Mouse (Mus musculus) MEL (cell line): ENCODE measurements around the gene Ubtf. TPM values are rescaled to one million over a fixed set of nuclear protein-coding genes. Genes with fewer than 3 reads are reported as not detected.

Source experiments
- DNase-seq: peaks from one replicate; pipeline ENCODE4 v3.0.0; 2011; ENCODE audit warnings: low read depth, low spot score
- H3K27ac ChIP-seq: 2 replicates; pipeline ENCODE4 v1.5.1; 2012; ENCODE audit warnings: low read depth, mild to moderate bottlenecking, control low read depth, low read length, moderate library complexity; ENCODE audit not compliant: control insufficient read depth
- H3K27me3 ChIP-seq, 2 experiments: fragments of 150-350 bp in 1 of 2; sonication (generic) in 1 of 2; 2 replicates each; pipeline ENCODE4 v1.6.1; 2012; ENCODE audit warnings: low read length in 2 of 2, mild to moderate bottlenecking in 2 of 2, improper control_type of control experiment in 1 of 2, moderate library complexity in 1 of 2; ENCODE audit not compliant: insufficient read depth in 2 of 2, control insufficient read depth in 1 of 2
- H3K36me3 ChIP-seq, 2 experiments: 2 replicates each; pipeline ENCODE4 v1.6.1; 2012 to 2014; ENCODE audit warnings: low read length in 2 of 2, improper control_type of control experiment in 1 of 2, inconsistent platforms in 1 of 2, mild to moderate bottlenecking in 1 of 2; ENCODE audit not compliant: insufficient read depth in 2 of 2, control insufficient read depth in 1 of 2
- H3K4me1 ChIP-seq, 2 experiments: fragments of 150-350 bp in 1 of 2; sonication (generic) in 1 of 2; 2 replicates each; pipeline ENCODE4 v1.6.1; 2012; ENCODE audit warnings: low read length in 2 of 2, improper control_type of control experiment in 1 of 2, mild to moderate bottlenecking in 1 of 2; ENCODE audit not compliant: insufficient read depth in 2 of 2, control insufficient read depth in 1 of 2
- H3K4me3 ChIP-seq, 2 experiments: fragments of 150-350 bp in 1 of 2; sonication (generic) in 1 of 2; 2 replicates each; pipeline ENCODE4 v1.5.1; 2012; ENCODE audit warnings: low read depth in 2 of 2, low read length in 2 of 2, mild to moderate bottlenecking in 2 of 2, moderate library complexity in 2 of 2, control low read depth in 1 of 2, improper control_type of control experiment in 1 of 2; ENCODE audit not compliant: control insufficient read depth in 1 of 2, insufficient read depth in 1 of 2
- H3K79me2 ChIP-seq: 2 replicates; pipeline ENCODE4 v1.6.1; 2012; ENCODE audit warnings: mild to moderate bottlenecking, low read length, moderate library complexity; ENCODE audit not compliant: control insufficient read depth, poor library complexity, insufficient read depth
- H3K9ac ChIP-seq: 2 replicates; pipeline ENCODE4 v1.6.1; 2012; ENCODE audit warnings: low read depth, mild to moderate bottlenecking, control low read depth, low read length, moderate library complexity; ENCODE audit not compliant: control insufficient read depth, poor library complexity, severe bottlenecking
- H3K9me3 ChIP-seq: fragments of 150-350 bp; sonication (generic); replicated peaks from 2 replicates; pipeline ENCODE4 v1.6.1; 2012; ENCODE audit warnings: mild to moderate bottlenecking, low read length, improper control_type of control experiment, moderate library complexity; ENCODE audit not compliant: insufficient read depth
- BHLHE40 ChIP-seq: IDR thresholded peaks from 2 replicates; pipeline ENCODE4 v1.6.1; 2012; ENCODE audit warnings: low read depth, mild to moderate bottlenecking, inconsistent platforms, low read length, improper control_type of control experiment, borderline replicate concordance
- CHD1 ChIP-seq: IDR thresholded peaks from 2 replicates; pipeline ENCODE4 v1.6.1; 2012; ENCODE audit warnings: low read depth, mild to moderate bottlenecking, inconsistent platforms, low read length, improper control_type of control experiment
- CHD2 ChIP-seq: IDR thresholded peaks from 2 replicates; pipeline ENCODE4 v1.6.1; 2011; ENCODE audit warnings: low read length, improper control_type of control experiment
- E2F4 ChIP-seq: IDR thresholded peaks from 2 replicates; pipeline ENCODE4 v1.6.1; 2011; ENCODE audit warnings: low read depth, low read length, improper control_type of control experiment, borderline replicate concordance
- GABPA ChIP-seq: IDR thresholded peaks from 2 replicates; pipeline ENCODE4 v1.6.1; 2012; ENCODE audit warnings: low read depth, mild to moderate bottlenecking, inconsistent platforms, low read length, improper control_type of control experiment, moderate library complexity
- GATA1 ChIP-seq: IDR thresholded peaks from 2 replicates; pipeline ENCODE4 v1.6.1; 2011; ENCODE audit warnings: low read depth, low read length, improper control_type of control experiment
- HCFC1 ChIP-seq: IDR thresholded peaks from 2 replicates; pipeline ENCODE4 v1.6.1; 2012; ENCODE audit warnings: low read depth, mild to moderate bottlenecking, inconsistent platforms, low read length, improper control_type of control experiment, moderate library complexity
- MAFK ChIP-seq: IDR thresholded peaks from 2 replicates; pipeline ENCODE4 v1.6.1; 2011; ENCODE audit warnings: low read depth, mild to moderate bottlenecking, low read length, improper control_type of control experiment, borderline replicate concordance
- MAX ChIP-seq: IDR thresholded peaks from 2 replicates; pipeline ENCODE4 v1.6.1; 2011; ENCODE audit warnings: low read length, improper control_type of control experiment
- MAZ ChIP-seq: IDR thresholded peaks from 2 replicates; pipeline ENCODE4 v1.6.1; 2012; ENCODE audit warnings: low read depth, mild to moderate bottlenecking, inconsistent platforms, low read length, improper control_type of control experiment
- MEF2A ChIP-seq: IDR thresholded peaks from 2 replicates; pipeline ENCODE4 v1.6.1; 2014; ENCODE audit warnings: low read depth, mild to moderate bottlenecking, inconsistent platforms, low read length, improper control_type of control experiment; ENCODE audit not compliant: poor library complexity, insufficient replicate concordance, severe bottlenecking; ENCODE audit errors: extremely low read depth
- MXI1 ChIP-seq: IDR thresholded peaks from 2 replicates; pipeline ENCODE4 v1.6.1; 2011; ENCODE audit warnings: mild to moderate bottlenecking, low read depth, low read length, improper control_type of control experiment
- MYB ChIP-seq: IDR thresholded peaks from 2 replicates; pipeline ENCODE4 v1.6.1; 2011; ENCODE audit warnings: mild to moderate bottlenecking, low read depth, low read length, improper control_type of control experiment
- NELFE ChIP-seq: IDR thresholded peaks from 2 replicates; pipeline ENCODE4 v1.6.1; 2011; ENCODE audit warnings: low read depth, low read length, improper control_type of control experiment
- NRF1 ChIP-seq: IDR thresholded peaks from 2 replicates; pipeline ENCODE4 v1.6.1; 2014; ENCODE audit warnings: low read depth, mild to moderate bottlenecking, inconsistent platforms, low read length, improper control_type of control experiment, moderate library complexity; ENCODE audit not compliant: poor library complexity, insufficient read depth, severe bottlenecking
- POLR2A ChIP-seq, 2 experiments: IDR thresholded peaks; 2 replicates each; pipeline ENCODE4 v1.6.1; 2011 to 2012; ENCODE audit warnings: low read length in 2 of 2, mild to moderate bottlenecking in 2 of 2, control low read depth in 1 of 2, improper control_type of control experiment in 1 of 2, low read depth in 1 of 2, moderate library complexity in 1 of 2; ENCODE audit not compliant: control insufficient read depth in 1 of 2, insufficient read depth in 1 of 2, poor library complexity in 1 of 2
- POLR2AphosphoS2 ChIP-seq: IDR thresholded peaks from 2 replicates; pipeline ENCODE4 v1.6.1; 2011; ENCODE audit warnings: low read length, improper control_type of control experiment
- RCOR1 ChIP-seq: IDR thresholded peaks from 2 replicates; pipeline ENCODE4 v1.6.1; 2012; ENCODE audit warnings: low read depth, mild to moderate bottlenecking, inconsistent platforms, low read length, improper control_type of control experiment
- SIN3A ChIP-seq: IDR thresholded peaks from 2 replicates; pipeline ENCODE4 v1.6.1; 2012; ENCODE audit warnings: low read length, improper control_type of control experiment, inconsistent platforms
- SMC3 ChIP-seq: IDR thresholded peaks from 2 replicates; pipeline ENCODE4 v1.6.1; 2011; ENCODE audit warnings: low read depth, low read length, improper control_type of control experiment
- TCF12 ChIP-seq: IDR thresholded peaks from 2 replicates; pipeline ENCODE4 v1.6.1; 2014; ENCODE audit warnings: low read depth, mild to moderate bottlenecking, inconsistent platforms, low read length, improper control_type of control experiment, moderate library complexity
- UBTF ChIP-seq: IDR thresholded peaks from 2 replicates; pipeline ENCODE4 v1.6.1; 2012; ENCODE audit warnings: low read depth, mild to moderate bottlenecking, inconsistent platforms, low read length, improper control_type of control experiment, moderate library complexity, borderline replicate concordance; ENCODE audit not compliant: insufficient read depth
- USF1 ChIP-seq: IDR thresholded peaks from 2 replicates; pipeline ENCODE4 v1.6.1; 2014; ENCODE audit warnings: low read depth, mild to moderate bottlenecking, inconsistent platforms, low read length, improper control_type of control experiment, moderate library complexity
- ZC3H11A ChIP-seq: IDR thresholded peaks from 2 replicates; pipeline ENCODE4 v1.6.1; 2012; ENCODE audit warnings: low read depth, mild to moderate bottlenecking, inconsistent platforms, low read length, improper control_type of control experiment
- ZKSCAN1 ChIP-seq: IDR thresholded peaks from 2 replicates; pipeline ENCODE4 v1.6.1; 2012; ENCODE audit warnings: low read depth, mild to moderate bottlenecking, inconsistent platforms, low read length, improper control_type of control experiment, moderate library complexity
- ZMIZ1 ChIP-seq: IDR thresholded peaks from 2 replicates; pipeline ENCODE4 v1.6.1; 2012; ENCODE audit warnings: low read depth, mild to moderate bottlenecking, inconsistent platforms, low read length, improper control_type of control experiment, moderate library complexity
- polyA plus RNA-seq, 2 experiments: library from polyadenylated mRNA; stranded (reverse) in 1 of 2; unstranded in 1 of 2; fragments of >175 nt in 1 of 2; fragments of >200 nt in 1 of 2; gene quantifications; 2 replicates each; pipeline versions ENCODE4 v1.2.1 to v1.2.4; 2012; ENCODE audit warnings: low replicate concordance in 2 of 2, low read depth in 1 of 2; ENCODE audit not compliant: insufficient read length in 2 of 2, insufficient read depth in 1 of 2, missing spikeins in 1 of 2
- total RNA-seq: library from RNA; depleted of rRNA; stranded (reverse); fragments of 300-350 nt; gene quantifications from 2 replicates; pipeline ENCODE4 v1.2.3, GENCODE M21; 2012

Ubtf gene
- total and polyA plus RNA-seq, 3 experiments, result 76.5 to 189 (median 145) TPM

DNA sequence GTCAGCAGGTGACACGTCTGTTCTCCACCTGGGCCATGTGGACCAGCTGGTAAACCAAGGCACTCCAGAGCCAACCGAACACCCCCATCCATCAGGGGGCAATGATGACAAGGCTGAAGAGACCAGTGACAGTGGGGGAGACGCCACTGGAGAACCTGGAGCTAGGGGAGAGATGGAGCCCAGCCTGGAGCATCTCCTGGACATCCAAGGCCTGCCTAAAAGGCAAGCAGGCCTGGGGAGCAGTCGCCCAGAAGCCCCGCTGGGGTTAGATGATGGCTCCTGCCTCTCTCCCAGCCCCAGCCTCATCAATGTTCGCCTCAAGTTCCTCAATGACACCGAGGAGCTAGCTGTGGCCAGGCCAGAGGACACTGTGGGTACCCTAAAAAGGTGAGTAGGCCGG is 32.1 kb downstream of the Ubtf start:
- peaks cover 9% of the 10 kb centered on the region for H3K79me2 ChIP-seq
- no peaks in the 10 kb centered on the region for H3K9me3 ChIP-seq
- peaks cover 0 to 6% of the 10 kb centered on the region in 2 experiments; a peak in 3 of 4 replicates for H3K36me3 ChIP-seq
- H3K9ac ChIP-seq, result no peak overlapping the region
- peaks cover 0 to 3% of the 10 kb centered on the region in 2 experiments; a peak in 2 of 4 replicates for H3K4me1 ChIP-seq
- no peaks in the 10 kb centered on the region for H3K27me3 ChIP-seq
- DNase-seq, result no peak
- TF ChIP-seq MAX, result no peak
- peak; percentile 10; the same call in 1 of the 2 replicates for TF ChIP-seq POLR2AphosphoS2
- TF ChIP-seq USF1, result no peak
- no peak for TF ChIP-seq BHLHE40
- TF ChIP-seq ZKSCAN1, result no peak
- TF ChIP-seq ZC3H11A, result no peak
- H3K27ac ChIP-seq, result no peak overlapping the region
- no peak overlapping the region for H3K4me3 ChIP-seq

DNA sequence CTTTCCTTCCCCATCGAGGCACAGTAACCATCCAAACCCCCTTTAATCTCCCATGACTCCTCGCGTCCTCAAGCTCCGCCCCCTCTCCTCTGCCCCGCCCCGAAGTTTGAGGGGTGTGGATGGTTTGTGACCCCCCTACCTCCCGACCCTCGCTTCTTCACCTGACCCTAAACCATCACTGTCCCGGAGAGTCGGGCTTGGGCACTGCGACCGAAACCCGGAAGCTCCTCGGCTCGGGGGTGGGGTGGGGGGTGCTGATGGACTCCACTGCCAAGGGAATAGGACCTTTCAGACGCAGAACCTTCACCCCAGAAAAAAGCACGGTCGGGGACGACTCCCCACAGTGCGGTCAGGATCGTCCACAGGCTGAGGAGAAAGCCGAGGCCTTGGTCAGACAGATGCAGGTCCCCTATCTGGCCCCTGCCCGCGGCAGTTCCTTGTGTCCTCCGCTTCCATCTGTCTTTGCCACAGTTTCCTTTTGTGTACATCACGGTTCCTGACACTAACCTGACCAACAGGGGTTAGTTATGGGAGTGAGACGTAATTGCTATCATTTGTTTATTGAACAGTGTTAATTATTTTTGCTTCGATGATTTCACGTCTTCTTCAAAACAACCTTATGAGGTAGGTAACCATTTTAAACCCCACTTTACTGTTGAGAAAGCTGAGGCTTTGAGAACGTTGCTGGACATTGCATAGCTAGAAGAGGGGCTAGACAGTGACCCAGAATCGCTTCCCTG is 34.3 kb downstream of the Ubtf start:
- Histone ChIP-seq H3K27ac (peak overlapping the region; percentile 91), H3K79me2 (peaks cover 9% of the 10 kb centered on the region), H3K9ac (peak overlapping the region; percentile 83), H3K36me3 (peaks cover 0 to 6% of the 10 kb centered on the region in 2 experiments; a peak in 2 of 4 replicates), H3K9me3 (no peaks in the 10 kb centered on the region), H3K27me3 (no peaks in the 10 kb centered on the region), H3K4me3 (peak overlapping the region; percentile 69 to 81), H3K4me1 (peaks cover 0 to 3% of the 10 kb centered on the region in 2 experiments; a peak in 2 of 4 replicates)
- no peak for DNase-seq
- TF ChIP-seq MXI1 (peak; percentile 75), TCF12 (peak; percentile 7; the same call in 1 of the 2 replicates), MAZ (peak; percentile 70; the same call in 1 of the 2 replicates), RCOR1 (no peak), SIN3A (peak; percentile 59), HCFC1 (peak; percentile 8; the same call in 1 of the 2 replicates), GATA1 (no peak; the same call in 1 of the 2 replicates), NELFE (peak; percentile 14; the same call in 1 of the 2 replicates), E2F4 (no peak), POLR2AphosphoS2 (peak; percentile 59; the same call in 1 of the 2 replicates), MAFK (no peak), CHD2 (no peak), UBTF (no peak), POLR2A (IDR thresholded peaks at IDR 0.05; ENCODE audit: control insufficient read depth in 1 of 2, insufficient read depth in 1 of 2, low read depth in 1 of 2, low read length in 2 of 2, poor library complexity in 1 of 2) (no peak; a peak in 1 of 4 replicates), NRF1 (no peak), CHD1 (peak; percentile 95), SMC3 (0 out of 2 replicates have a peak, but pooled peaks have one; percentile 1), MYB (no peak), ZKSCAN1 (no peak), GABPA (no peak), MAX (0 out of 2 replicates have a peak, but pooled peaks have one; percentile 10), ZMIZ1 (peak; percentile 62; the same call in 1 of the 2 replicates), MEF2A (no peak)
